Comparison of ENCODE assay signal across 8 mouse cellular contexts in the genomic region with DNA sequence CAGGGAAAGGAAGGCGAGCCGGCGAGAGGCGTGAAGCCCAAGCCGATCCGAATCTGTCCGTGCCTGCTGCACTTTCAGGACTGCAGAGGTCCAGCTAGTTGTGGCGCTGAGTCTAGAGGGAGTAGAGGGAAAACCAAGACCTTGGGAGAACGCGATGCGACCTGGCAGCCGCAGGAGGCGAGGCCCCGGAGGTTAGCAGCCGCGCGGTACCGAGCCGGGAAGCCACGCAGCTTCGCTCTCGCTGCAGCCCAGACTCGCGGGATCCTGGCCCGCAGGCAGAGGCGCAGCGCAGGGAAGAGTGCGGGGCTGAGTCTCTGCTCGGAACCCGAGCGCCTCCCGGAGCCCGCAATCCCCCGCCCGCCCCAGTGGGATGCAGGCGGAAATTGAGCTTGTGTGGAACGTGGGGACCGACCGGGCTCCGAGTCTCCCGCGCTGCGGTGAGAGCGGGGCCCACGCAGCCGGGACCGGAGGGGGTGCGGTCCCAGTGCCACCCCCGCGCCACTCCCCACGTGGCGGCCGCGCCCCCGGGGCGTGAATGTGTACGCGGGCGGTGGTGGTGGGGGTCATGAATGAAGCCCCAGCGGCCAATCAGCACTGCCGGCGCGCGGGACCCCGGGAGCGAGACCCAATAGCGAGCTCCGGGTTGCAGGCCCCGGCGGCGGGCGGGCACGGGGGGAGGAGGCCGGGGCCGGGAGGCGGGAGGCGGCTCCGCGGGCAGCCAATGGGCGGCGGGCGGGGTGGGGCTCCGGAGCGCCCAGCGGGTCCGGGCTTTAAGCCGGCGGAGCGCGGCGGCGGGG. TPM values are rescaled to one million over a fixed set of nuclear protein-coding genes. Genes with fewer than 3 reads are reported as not detected.
A peak's percentile ranks its signal among the peaks of the same experiment; 100 is the strongest.
DNase-seq lines count a peak whose midpoint lies in the region; ATAC-seq and TF ChIP-seq lines count a peak whose summit lies in the region.

No protein-coding gene starts in this region.

- H3K9me3 ChIP-seq in forebrain, embryonic 14.5 days (replicated peaks; ENCODE audit: control insufficient read depth, low read length): no peaks in the 10 kb centered on the region
- no peaks in the 10 kb centered on the region for H3K9me3 ChIP-seq in heart, postnatal 0 days (replicated peaks; ENCODE audit: control insufficient read depth, low read length)
- no peaks in the 10 kb centered on the region for H3K9me3 ChIP-seq in liver, embryonic 13.5 days (replicated peaks)
- no peaks in the 10 kb centered on the region for H3K9me3 ChIP-seq in neural tube, embryonic 11.5 days (ENCODE audit: control insufficient read depth, low read length)

- H3K9ac ChIP-seq in forebrain, embryonic 14.5 days (ENCODE audit: low read length): peak overlapping the region; percentile 65
- peak overlapping the region; percentile 41; the same call in 1 of the 2 replicates for H3K9ac ChIP-seq in heart, postnatal 0 days (replicated peaks; ENCODE audit: low read depth, low read length)
- peak overlapping the region; percentile 17; the same call in 1 of the 2 replicates for H3K9ac ChIP-seq in liver, embryonic 13.5 days
- H3K9ac ChIP-seq in neural tube, embryonic 11.5 days (ENCODE audit: low read length): peak overlapping the region; percentile 46

- peak; percentile 70 for DNase-seq in CD4-positive helper T cell, adult 2 months (ENCODE audit: low read depth, low spot score)
- DNase-seq in c-Kit-positive CD71-negative TER-119-negative erythroid progenitor cells, embryonic 14.5 days (ENCODE audit: low read depth): peak; percentile 43
- peak; percentile 93 for DNase-seq in forebrain, embryonic 14.5 days (ENCODE audit: low spot score)
- DNase-seq in heart, postnatal 0 days (ENCODE audit: low spot score): peak; percentile 68
- peak; percentile 77 to 86 for DNase-seq in kidney, postnatal 36 days
- DNase-seq in liver, embryonic 13.5 days: peak; percentile 27
- peak; percentile 93 for DNase-seq in neural tube, embryonic 11.5 days (ENCODE audit: low spot score)
- peak; percentile 70 for DNase-seq in telencephalon, adult 2 months (ENCODE audit: low read depth, low spot score)

- H3K4me3 ChIP-seq in forebrain, embryonic 14.5 days (ENCODE audit: low read depth, low read length): peak overlapping the region; percentile 52
- H3K4me3 ChIP-seq in heart, postnatal 0 days (ENCODE audit: low read depth, low read length): peak overlapping the region; percentile 67
- peak overlapping the region; percentile 59 for H3K4me3 ChIP-seq in liver, embryonic 13.5 days (replicated peaks)
- H3K4me3 ChIP-seq in neural tube, embryonic 11.5 days (ENCODE audit: low read depth, low read length): peak overlapping the region; percentile 56

- no peak for TF ChIP-seq EP300 in heart, postnatal 0 days (IDR thresholded peaks at IDR 0.05; ENCODE audit: low read depth)

- H3K27ac ChIP-seq in forebrain, embryonic 14.5 days (ENCODE audit: low read depth, low read length): no peak overlapping the region
- no peak overlapping the region for H3K27ac ChIP-seq in heart, postnatal 0 days (ENCODE audit: low read depth)
- no peak overlapping the region for H3K27ac ChIP-seq in liver, embryonic 13.5 days
- H3K27ac ChIP-seq in neural tube, embryonic 11.5 days (ENCODE audit: low read depth, low read length): 0 out of 2 replicates have a peak overlapping the region, but pooled peaks have one; percentile 42

- ATAC-seq in forebrain, embryonic 14.5 days: peak; percentile 94
- peak; percentile 79 for ATAC-seq in heart, postnatal 0 days (ENCODE audit: insufficient read depth, low read depth)
- ATAC-seq in liver, embryonic 13.5 days (ENCODE audit: low read depth): peak; percentile 82
- peak; percentile 85 for ATAC-seq in neural tube, embryonic 11.5 days (ENCODE audit: insufficient read depth, low FRiP score, low TSS enrichment)

- H3K36me3 ChIP-seq in forebrain, embryonic 14.5 days (ENCODE audit: control insufficient read depth, insufficient read depth, low read length): no peaks in the 10 kb centered on the region
- H3K36me3 ChIP-seq in heart, postnatal 0 days (replicated peaks; ENCODE audit: control insufficient read depth, insufficient read depth, low read length): no peaks in the 10 kb centered on the region
- H3K36me3 ChIP-seq in liver, embryonic 13.5 days: no peaks in the 10 kb centered on the region
- H3K36me3 ChIP-seq in neural tube, embryonic 11.5 days (ENCODE audit: control insufficient read depth, insufficient read depth, low read length): no peaks in the 10 kb centered on the region

- peaks cover 45% of the 10 kb centered on the region for H3K27me3 ChIP-seq in forebrain, embryonic 14.5 days (replicated peaks; ENCODE audit: control insufficient read depth, insufficient read depth, low read length)
- peaks cover 81% of the 10 kb centered on the region for H3K27me3 ChIP-seq in heart, postnatal 0 days (ENCODE audit: control insufficient read depth, insufficient read depth, low read length)
- H3K27me3 ChIP-seq in liver, embryonic 13.5 days: peaks cover 100% of the 10 kb centered on the region
- peaks cover 75% of the 10 kb centered on the region for H3K27me3 ChIP-seq in neural tube, embryonic 11.5 days (ENCODE audit: control insufficient read depth, insufficient read depth, low read length)

- peaks cover 14% of the 10 kb centered on the region for H3K4me1 ChIP-seq in forebrain, embryonic 14.5 days (ENCODE audit: control insufficient read depth, insufficient read depth, low read length)
- H3K4me1 ChIP-seq in heart, postnatal 0 days (ENCODE audit: control insufficient read depth, insufficient read depth): peaks cover 5% of the 10 kb centered on the region
- peaks cover 25% of the 10 kb centered on the region for H3K4me1 ChIP-seq in liver, embryonic 13.5 days (replicated peaks)
- peaks cover 27% of the 10 kb centered on the region for H3K4me1 ChIP-seq in neural tube, embryonic 11.5 days (ENCODE audit: control insufficient read depth, insufficient read depth, low read length)

- WGBS in forebrain, embryonic 14.5 days: 1% methylated on average over 80 of the region's 92 CpGs
- WGBS in heart, postnatal 0 days: 1% methylated on average over 80 of the region's 92 CpGs
- 1% methylated on average over 59 of the region's 92 CpGs for WGBS in liver, embryonic 13.5 days (ENCODE audit: insufficient replicate concordance)
- WGBS in neural tube, embryonic 11.5 days: under 1% methylated on average over 63 of the region's 92 CpGs

- no peak for TF ChIP-seq CTCF in heart, postnatal 0 days (IDR thresholded peaks at IDR 0.05; ENCODE audit: low read depth)

- peak overlapping the region; percentile 93 for H3K4me2 ChIP-seq in forebrain, embryonic 14.5 days (ENCODE audit: low read length)
- H3K4me2 ChIP-seq in heart, postnatal 0 days (ENCODE audit: low read depth, low read length): peak overlapping the region; percentile 99
- peak overlapping the region; percentile 79 for H3K4me2 ChIP-seq in liver, embryonic 13.5 days
- H3K4me2 ChIP-seq in neural tube, embryonic 11.5 days (ENCODE audit: low read depth): peak overlapping the region; percentile 87

RNA-seq across cellular contexts. Expression of a gene that starts 0.4 kb away (rescaled TPM):
- polyA plus RNA-seq in forebrain, embryonic 14.5 days (2014; fragmentation: Nextera tagmentation; extraction: Ambion mirVana): 14.8 and 15.3 TPM in 2 replicates
- 0.04 and 1.5 TPM in 2 replicates for total RNA-seq in heart, postnatal 0 days (2014; rRNA removed; ENCODE audit: low replicate concordance)
- 0.03 and 0.08 TPM in 2 replicates for polyA plus RNA-seq in heart, postnatal 0 days (2015; fragmentation: Nextera tagmentation; extraction: Ambion mirVana)
- not detected in 2 replicates for polyA plus RNA-seq in liver, embryonic 13.5 days (2015; fragmentation: Nextera tagmentation; extraction: Ambion mirVana)
- polyA plus RNA-seq in neural tube, embryonic 11.5 days (2014; fragmentation: Nextera tagmentation; extraction: Ambion mirVana): 17.0 and 17.1 TPM in 2 replicates

RNA-seq across cellular contexts. Expression of a gene that starts 36.3 kb away (rescaled TPM):
- 34.5 and 42.0 TPM in 2 replicates for polyA plus RNA-seq in forebrain, embryonic 14.5 days (2014; fragmentation: Nextera tagmentation; extraction: Ambion mirVana)
- 2.6 and 5.5 TPM in 2 replicates for total RNA-seq in heart, postnatal 0 days (2014; rRNA removed; ENCODE audit: low replicate concordance)
- 33.4 and 39.7 TPM in 2 replicates for polyA plus RNA-seq in heart, postnatal 0 days (2015; fragmentation: Nextera tagmentation; extraction: Ambion mirVana)
- polyA plus RNA-seq in liver, embryonic 13.5 days (2015; fragmentation: Nextera tagmentation; extraction: Ambion mirVana): 37.5 and 48.1 TPM in 2 replicates
- polyA plus RNA-seq in neural tube, embryonic 11.5 days (2014; fragmentation: Nextera tagmentation; extraction: Ambion mirVana): 54.0 and 56.7 TPM in 2 replicates

RNA-seq across cellular contexts. Expression of a gene that starts 43.4 kb away (rescaled TPM):
- 1.4 TPM in 2 replicates for polyA plus RNA-seq in forebrain, embryonic 14.5 days (2014; fragmentation: Nextera tagmentation; extraction: Ambion mirVana)
- 7.1 and 14.5 TPM in 2 replicates for total RNA-seq in heart, postnatal 0 days (2014; rRNA removed; ENCODE audit: low replicate concordance)
- 6.2 and 6.5 TPM in 2 replicates for polyA plus RNA-seq in heart, postnatal 0 days (2015; fragmentation: Nextera tagmentation; extraction: Ambion mirVana)
- polyA plus RNA-seq in liver, embryonic 13.5 days (2015; fragmentation: Nextera tagmentation; extraction: Ambion mirVana): 3.1 and 3.6 TPM in 2 replicates
- polyA plus RNA-seq in neural tube, embryonic 11.5 days (2014; fragmentation: Nextera tagmentation; extraction: Ambion mirVana): 6.2 and 6.5 TPM in 2 replicates

RNA-seq across cellular contexts. Expression of a gene that starts 46.4 kb away (rescaled TPM):
- polyA plus RNA-seq in forebrain, embryonic 14.5 days (2014; fragmentation: Nextera tagmentation; extraction: Ambion mirVana): not detected in 2 replicates
- total RNA-seq in heart, postnatal 0 days (2014; rRNA removed; ENCODE audit: low replicate concordance): not detected in 2 replicates
- not detected in 2 replicates for polyA plus RNA-seq in heart, postnatal 0 days (2015; fragmentation: Nextera tagmentation; extraction: Ambion mirVana)
- polyA plus RNA-seq in liver, embryonic 13.5 days (2015; fragmentation: Nextera tagmentation; extraction: Ambion mirVana): not detected in 2 replicates
- 0.54 and 0.57 TPM in 2 replicates for polyA plus RNA-seq in neural tube, embryonic 11.5 days (2014; fragmentation: Nextera tagmentation; extraction: Ambion mirVana)

RNA-seq across cellular contexts. Expression of a gene that starts 57.5 kb away (rescaled TPM):
- 118 TPM in 2 replicates for polyA plus RNA-seq in forebrain, embryonic 14.5 days (2014; fragmentation: Nextera tagmentation; extraction: Ambion mirVana)
- total RNA-seq in heart, postnatal 0 days (2014; rRNA removed; ENCODE audit: low replicate concordance): 15.4 and 23.6 TPM in 2 replicates
- 47.5 and 50.6 TPM in 2 replicates for polyA plus RNA-seq in heart, postnatal 0 days (2015; fragmentation: Nextera tagmentation; extraction: Ambion mirVana)
- polyA plus RNA-seq in liver, embryonic 13.5 days (2015; fragmentation: Nextera tagmentation; extraction: Ambion mirVana): 91.3 and 101 TPM in 2 replicates
- polyA plus RNA-seq in neural tube, embryonic 11.5 days (2014; fragmentation: Nextera tagmentation; extraction: Ambion mirVana): 196 TPM in 2 replicates

Comparison
In these comparisons a context has a peak if more than half of its experiments do, and no peak if none do; other contexts are left out.
1. DNase-seq: peak in every context shown above with its lines; median percentile 93 in forebrain, embryonic 14.5 days; 93 in neural tube, embryonic 11.5 days; 82 in kidney, postnatal 36 days; 70 in CD4-positive helper T cell, adult 2 months; 70 in telencephalon, adult 2 months; 68 in heart, postnatal 0 days; 43 in c-Kit-positive CD71-negative TER-119-negative erythroid progenitor cells, embryonic 14.5 days; 27 in liver, embryonic 13.5 days.
2. RNA of a gene that starts 0.4 kb away (polyA plus RNA-seq): 17.0 to 17.1 TPM in neural tube, embryonic 11.5 days and 14.8 to 15.3 TPM in forebrain, embryonic 14.5 days; 0.03 to 0.08 TPM in heart, postnatal 0 days and not detected in liver, embryonic 13.5 days; every median in the first group is over 10 times any median in the second.
3. Peak in every context shown above with its lines, with median percentiles within 50 percentile points of each other: ATAC-seq, H3K4me2 ChIP-seq, H3K4me3 ChIP-seq and H3K9ac ChIP-seq.